Mouse (Mus musculus) kidney, postnatal 0 days (tissue): Measurements from ENCODE around the gene Krtap4-2. TPM values are rescaled to one million over a fixed set of nuclear protein-coding genes. Genes with fewer than 3 reads are reported as not detected.
"Not testable (repeated sequence)": the region's sequence is repeated elsewhere in the genome, so short reads cannot be mapped to it uniquely, and the experiment has no call there.

ENCODE experiments used
- ATAC-seq: fragments of 200-750 bp; cut with Nextera tagmentation; replicated peaks from 2 replicates; pipeline ENCODE4 v1.8.0; 2017; ENCODE audit warnings: low read depth, moderate number of reproducible peaks, moderate TSS enrichment, moderate library complexity; ENCODE audit not compliant: low FRiP score
- DNase-seq: peaks from one replicate; pipeline ENCODE4 v3.0.0-alpha.2; 2016; ENCODE audit warnings: low spot score
- H3K27ac ChIP-seq: fragments of 300-500 bp; sonication (generic); 2 replicates; pipeline ENCODE4 v1.5.1; 2014; ENCODE audit warnings: mild to moderate bottlenecking
- H3K27me3 ChIP-seq: fragments of 300-500 bp; sonication (generic); 2 replicates; pipeline ENCODE4 v1.6.1; 2014; ENCODE audit warnings: low read length, mixed read lengths; ENCODE audit not compliant: insufficient read depth
- H3K36me3 ChIP-seq: fragments of 300-500 bp; sonication (generic); 2 replicates; pipeline ENCODE4 v1.6.1; 2014; ENCODE audit warnings: low read length, mixed read lengths; ENCODE audit not compliant: insufficient read depth
- H3K4me1 ChIP-seq: fragments of 300-500 bp; sonication (generic); replicated peaks from 2 replicates; pipeline ENCODE4 v1.6.1; 2014; ENCODE audit warnings: antibody characterized with exemption, low read length, mixed read lengths; ENCODE audit not compliant: insufficient read depth
- H3K4me2 ChIP-seq: fragments of 300-500 bp; sonication (generic); 2 replicates; pipeline ENCODE4 v1.6.1; 2014; ENCODE audit warnings: mild to moderate bottlenecking, low read length, moderate library complexity, mixed read lengths
- H3K4me3 ChIP-seq: fragments of 300-500 bp; sonication (generic); replicated peaks from 2 replicates; pipeline ENCODE4 v1.5.1; 2014; ENCODE audit warnings: low read depth, low read length
- H3K9ac ChIP-seq: fragments of 300-500 bp; sonication (generic); 2 replicates; pipeline ENCODE4 v1.6.1; 2014; ENCODE audit warnings: low read depth, low read length
- H3K9me3 ChIP-seq: fragments of 300-500 bp; sonication (generic); replicated peaks from 2 replicates; pipeline ENCODE4 v1.6.1; 2016; ENCODE audit warnings: low read length, inconsistent platforms, mixed read lengths
- CTCF ChIP-seq: IDR thresholded peaks from 2 replicates; pipeline ENCODE4 v1.5.1; 2016; ENCODE audit warnings: antibody characterized with exemption, low read depth, mild to moderate bottlenecking, moderate library complexity
- WGBS: fragments of 180-500 bp; shearing (Covaris S2); extraction: QIAGEN DNeasy Blood & Tissue Kit; methylation state at CpG from one replicate; pipeline ENCODE4 v1.1.7; 2014; 5-methylcytosine and 5-hydroxymethylcytosine counted together
- polyA plus RNA-seq: library from polyadenylated mRNA; unstranded; fragments of >200 nt; fragmentation: Nextera tagmentation; extraction: Ambion mirVana; gene quantifications from 2 replicates; pipeline ENCODE4 v1.2.1, GENCODE M21; 2015

Gene Krtap4-2
- polyA plus RNA-seq = not detected in 2 replicates

- DNase-seq (no peak), ATAC-seq (no peak)
- H3K4me3 ChIP-seq = no peak within 1 kb of the TSS
- 25% methylated on average over 8 of the region's 8 CpGs for WGBS
- no peaks in the 10 kb centered on the region for H3K36me3 ChIP-seq
- no peak for TF ChIP-seq CTCF
- H3K4me2 ChIP-seq = no peak within 1 kb of the TSS
- no peak within 1 kb of the TSS for H3K27ac ChIP-seq
- no peaks in the 10 kb centered on the region for H3K9me3 ChIP-seq
- no peaks in the 10 kb centered on the region for H3K4me1 ChIP-seq
- no peak within 1 kb of the TSS for H3K9ac ChIP-seq
- H3K27me3 ChIP-seq = no peaks in the 10 kb centered on the region
Observed at GRCm38 (mm10) chr11:99634653-99635134, at the start of gene Krtap4-2. Krtap4-2 (minus strand) TSS chr11:99635084.

- Histone ChIP-seq H3K4me1 (no peaks in the 10 kb centered on the region), H3K27me3 (no peaks in the 10 kb centered on the region), H3K36me3 (no peaks in the 10 kb centered on the region), H3K4me2 (no peak overlapping the region), H3K4me3 (no peak overlapping the region), H3K9ac (no peak overlapping the region), H3K27ac (no peak overlapping the region), H3K9me3 (no peaks in the 10 kb centered on the region)
- no peak for TF ChIP-seq CTCF
- 86% methylated on average over 2 of the region's 2 CpGs for WGBS
- no peak for ATAC-seq
- DNase-seq = no peak
Observed at GRCm38 (mm10) chr11:99683481-99683880, 48.6 kb upstream of the Krtap4-2 start.

GRCm38 (mm10) chr11:99665860-99666259 is 31.0 kb upstream of the Krtap4-2 start, which contains the start of gene Krtap4-6:
Krtap4-6 (minus strand) TSS chr11:99665960.
- Histone ChIP-seq H3K27me3 (no peaks in the 10 kb centered on the region), H3K4me2 (no peak within 1 kb of the TSS), H3K27ac (no peak within 1 kb of the TSS)

GRCm38 (mm10) chr11:99662802-99663201 is 27.9 kb upstream of the Krtap4-2 start:
- no peaks in the 10 kb centered on the region for H3K9me3 ChIP-seq
- H3K4me3 ChIP-seq = no peak overlapping the region
- no peaks in the 10 kb centered on the region for H3K36me3 ChIP-seq
- H3K27me3 ChIP-seq = no peaks in the 10 kb centered on the region
- no peak overlapping the region for H3K4me2 ChIP-seq
- no peak overlapping the region for H3K27ac ChIP-seq
- no peak for ATAC-seq
- DNase-seq = no peak
- WGBS = 79% methylated on average over 10 of the region's 10 CpGs
- TF ChIP-seq CTCF = no peak
- no peak overlapping the region for H3K9ac ChIP-seq
- no peaks in the 10 kb centered on the region for H3K4me1 ChIP-seq

More at GRCm38 (mm10) chr11:99665860-99666259, 31.0 kb upstream of the Krtap4-2 start, which contains the start of gene Krtap4-6:
- Histone ChIP-seq H3K36me3 (no peaks in the 10 kb centered on the region), H3K4me1 (no peaks in the 10 kb centered on the region), H3K4me3 (no peak within 1 kb of the TSS), H3K9ac (no peak within 1 kb of the TSS), H3K9me3 (no peaks in the 10 kb centered on the region)
- DNase-seq = no peak
- no peak for ATAC-seq
- no peak for TF ChIP-seq CTCF

- ATAC-seq = no peak
- no peaks in the 10 kb centered on the region for H3K9me3 ChIP-seq
- no peaks in the 10 kb centered on the region for H3K36me3 ChIP-seq
- no peak overlapping the region for H3K4me2 ChIP-seq
- TF ChIP-seq CTCF = no peak
- WGBS = 70% methylated on average over 4 of the region's 4 CpGs
- no peaks in the 10 kb centered on the region for H3K27me3 ChIP-seq
- H3K4me1 ChIP-seq = no peaks in the 10 kb centered on the region
- H3K27ac ChIP-seq = no peak overlapping the region
- no peak for DNase-seq
- no peak overlapping the region for H3K4me3 ChIP-seq
- H3K9ac ChIP-seq = no peak overlapping the region
Observed at GRCm38 (mm10) chr11:99659256-99659655, 24.4 kb upstream of the Krtap4-2 start.

- H3K9me3 ChIP-seq, H3K4me3 ChIP-seq, H3K36me3 ChIP-seq, DNase-seq, H3K27me3 ChIP-seq, ATAC-seq, H3K4me1 ChIP-seq, H3K9ac ChIP-seq, H3K4me2 ChIP-seq, H3K27ac ChIP-seq: not testable (repeated sequence)
- WGBS = 54% methylated on average over 10 of the region's 10 CpGs
Observed at GRCm38 (mm10) chr11:99658467-99659010, 23.7 kb upstream of the Krtap4-2 start, which contains the start of gene Gm11563. Gm11563 (minus strand) TSS chr11:99658960.

- Histone ChIP-seq H3K4me2 (no peak overlapping the region), H3K27ac (no peak overlapping the region), H3K9ac (no peak overlapping the region), H3K27me3 (no peaks in the 10 kb centered on the region), H3K4me1 (no peaks in the 10 kb centered on the region), H3K4me3 (no peak overlapping the region), H3K9me3 (no peaks in the 10 kb centered on the region), H3K36me3 (no peaks in the 10 kb centered on the region)
- 42% methylated on average over 5 of the region's 5 CpGs for WGBS
- ATAC-seq (no peak), DNase-seq (no peak)
- TF ChIP-seq CTCF = no peak
Observed at GRCm38 (mm10) chr11:99657051-99657450, 22.2 kb upstream of the Krtap4-2 start.
